Mouse (Mus musculus) lung, embryonic 16.5 days (tissue): ENCODE results near the gene Hist1h2ah. TPM values are rescaled to one million over a fixed set of nuclear protein-coding genes. Genes with fewer than 3 reads are reported as not detected.

ENCODE experiments used
- ATAC-seq: fragments of 200-750 bp; cut with Nextera tagmentation; 2 replicates; pipeline ENCODE4 v1.8.0; 2017; ENCODE audit warnings: low read depth, mild to moderate bottlenecking, moderate library complexity
- H3K27ac ChIP-seq: fragments of 300-500 bp; sonication (generic); 2 replicates; pipeline ENCODE4 v1.5.1; 2014; ENCODE audit warnings: mild to moderate bottlenecking, control low read depth, low read length
- H3K27me3 ChIP-seq: fragments of 300-500 bp; sonication (generic); 2 replicates; pipeline ENCODE4 v1.6.1; 2014; ENCODE audit warnings: low read depth, low read length, mixed read lengths; ENCODE audit not compliant: control insufficient read depth, insufficient read depth
- H3K36me3 ChIP-seq: fragments of 300-500 bp; sonication (generic); 2 replicates; pipeline ENCODE4 v1.6.1; 2014; ENCODE audit warnings: low read length; ENCODE audit not compliant: control insufficient read depth, insufficient read depth
- H3K4me1 ChIP-seq: fragments of 300-500 bp; sonication (generic); replicated peaks from 2 replicates; pipeline ENCODE4 v1.6.1; 2014; ENCODE audit warnings: low read length, mixed read lengths; ENCODE audit not compliant: control insufficient read depth, insufficient read depth
- H3K4me2 ChIP-seq: fragments of 300-500 bp; sonication (generic); 2 replicates; pipeline ENCODE4 v1.6.1; 2014; ENCODE audit warnings: low read depth, low read length, control low read depth
- H3K4me3 ChIP-seq: fragments of 300-500 bp; sonication (generic); 2 replicates; pipeline ENCODE4 v1.5.1; 2014; ENCODE audit warnings: mild to moderate bottlenecking, low read length, control low read depth
- H3K9ac ChIP-seq: fragments of 300-500 bp; sonication (generic); 2 replicates; pipeline ENCODE4 v1.6.1; 2014; ENCODE audit warnings: low read length, control low read depth
- H3K9me3 ChIP-seq: fragments of 300-500 bp; sonication (generic); 2 replicates; pipeline ENCODE4 v1.6.1; 2016; ENCODE audit warnings: low read length; ENCODE audit not compliant: control insufficient read depth
- WGBS: fragments of 180-500 bp; shearing (Covaris S2); extraction: QIAGEN DNeasy Blood & Tissue Kit; methylation state at CpG from one replicate; pipeline ENCODE4 v1.1.7; 2014; 5-methylcytosine and 5-hydroxymethylcytosine counted together
- polyA plus RNA-seq: library from polyadenylated mRNA; unstranded; fragments of >200 nt; fragmentation: Nextera tagmentation; extraction: Ambion mirVana; gene quantifications from 2 replicates; pipeline ENCODE4 v1.2.1, GENCODE M21; 2015

Hist1h2ah gene
- polyA plus RNA-seq, 1 experiment from 2014 or later = 15.3 TPM

DNA sequence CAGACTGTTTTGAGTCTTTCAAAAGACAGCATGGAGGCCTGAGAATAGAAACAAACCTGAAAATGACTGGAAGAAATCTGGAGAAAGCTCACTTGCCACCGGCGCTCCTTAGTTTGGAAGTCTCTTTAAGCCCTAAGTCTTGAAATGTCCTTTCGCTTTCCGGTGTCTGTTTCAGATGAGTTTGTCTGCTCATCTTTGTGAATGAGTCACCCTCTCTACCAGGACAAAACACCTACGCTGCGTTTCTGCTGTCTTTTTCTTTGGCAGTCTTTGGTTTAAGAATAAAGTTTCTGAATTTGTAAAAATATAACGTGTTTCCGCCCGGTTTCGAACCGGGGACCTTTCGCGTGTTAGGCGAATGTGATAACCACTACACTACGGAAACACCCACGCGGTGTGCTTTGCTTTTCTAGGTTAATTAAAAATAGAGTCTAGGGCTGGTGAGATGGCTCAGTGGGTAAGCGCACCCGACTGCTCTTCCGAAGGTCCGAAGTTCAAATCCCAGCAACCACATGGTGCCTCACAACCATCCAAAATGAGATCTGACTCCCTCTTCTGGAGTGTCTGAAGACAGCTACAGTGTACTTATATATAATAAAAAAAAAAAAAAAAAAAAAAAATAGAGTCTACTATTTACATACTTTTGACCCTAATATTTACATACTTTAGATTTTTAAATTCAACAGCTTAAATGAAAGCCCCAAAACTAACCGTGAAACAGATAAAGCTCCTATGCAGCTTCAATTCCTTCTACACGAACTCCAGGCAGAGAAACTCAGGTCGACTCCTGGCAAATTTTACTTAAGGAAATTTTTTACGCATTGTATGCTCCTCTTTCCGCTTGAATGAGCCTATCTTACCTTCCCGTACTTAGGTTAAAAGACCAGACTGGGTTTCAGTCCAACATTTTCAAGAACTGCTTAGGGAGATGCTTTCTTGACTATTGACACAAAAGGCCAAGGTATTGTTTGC, 19.6 kb downstream of the Hist1h2ah start:
- H3K4me3 ChIP-seq = peak overlapping the region; percentile 16
- ATAC-seq = peak; percentile 88
- peaks cover 30% of the 10 kb centered on the region for H3K27me3 ChIP-seq
- H3K9ac ChIP-seq = no peak overlapping the region
- no peaks in the 10 kb centered on the region for H3K36me3 ChIP-seq
- 12% methylated on average over 27 of the region's 27 CpGs for WGBS
- H3K9me3 ChIP-seq = peaks cover 4% of the 10 kb centered on the region; the same call in 1 of the 2 replicates
- peak overlapping the region; percentile 41; the same call in 1 of the 2 replicates for H3K4me2 ChIP-seq
- H3K4me1 ChIP-seq = peaks cover 12% of the 10 kb centered on the region; the same call in 1 of the 2 replicates
- H3K27ac ChIP-seq = no peak overlapping the region

DNA sequence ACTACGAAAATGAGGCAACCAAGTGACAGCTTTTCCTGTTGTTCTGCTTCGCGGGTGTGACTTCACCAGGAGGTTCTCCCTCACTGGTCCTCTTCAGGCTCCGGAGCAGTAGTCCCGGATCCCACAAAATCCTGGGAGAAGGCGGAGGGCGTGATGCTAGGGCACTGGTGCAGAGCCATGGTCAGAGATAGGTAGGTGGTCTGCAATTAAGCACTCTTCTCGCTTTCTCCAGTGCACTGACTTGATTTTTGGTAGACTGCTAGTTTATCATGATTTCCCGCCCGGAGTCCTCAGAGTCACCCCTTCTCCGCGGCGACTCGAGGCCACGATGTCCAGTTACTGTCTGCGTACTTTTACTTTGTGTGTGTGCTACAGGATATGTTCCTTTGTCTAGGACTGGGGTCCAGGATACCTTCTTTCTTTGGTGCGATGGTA, 20.9 kb downstream of the Hist1h2ah start:
- peaks cover 4% of the 10 kb centered on the region; the same call in 1 of the 2 replicates for H3K9me3 ChIP-seq
- no peaks in the 10 kb centered on the region for H3K36me3 ChIP-seq
- H3K9ac ChIP-seq = peak overlapping the region; percentile 39; the same call in 1 of the 2 replicates
- H3K27me3 ChIP-seq = peaks cover 43% of the 10 kb centered on the region
- ATAC-seq = no peak; the same call in 1 of the 2 replicates
- 10% methylated on average over 17 of the region's 17 CpGs for WGBS
- peak overlapping the region; percentile 36 for H3K4me3 ChIP-seq
- H3K27ac ChIP-seq = no peak overlapping the region
- peaks cover 10% of the 10 kb centered on the region; the same call in 1 of the 2 replicates for H3K4me1 ChIP-seq
- H3K4me2 ChIP-seq = peak overlapping the region; percentile 54

DNA sequence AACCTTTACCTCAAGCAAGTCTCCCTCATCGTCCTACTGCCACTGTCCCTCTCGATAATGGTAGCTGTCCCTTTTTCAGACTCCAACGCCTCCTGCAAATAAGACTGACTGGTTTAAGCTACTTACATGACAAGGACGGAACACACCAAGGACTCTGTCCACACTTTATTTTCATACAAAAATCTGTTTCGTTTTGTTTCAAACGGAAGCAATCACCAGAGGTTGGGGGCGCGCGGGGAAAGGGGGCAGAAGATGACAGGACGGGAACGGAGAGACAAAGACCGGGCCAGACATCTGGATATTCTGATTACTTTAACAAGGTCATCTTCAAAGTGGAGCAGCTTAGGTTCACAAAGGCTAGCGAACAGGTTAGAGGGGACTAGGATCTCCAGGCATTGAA, 21.7 kb downstream of the Hist1h2ah start:
- Histone ChIP-seq H3K27ac (no peak overlapping the region), H3K9me3 (peaks cover 4% of the 10 kb centered on the region; the same call in 1 of the 2 replicates), H3K4me2 (peak overlapping the region; percentile 54), H3K4me1 (peaks cover 10% of the 10 kb centered on the region; the same call in 1 of the 2 replicates), H3K27me3 (peaks cover 49% of the 10 kb centered on the region), H3K36me3 (no peaks in the 10 kb centered on the region), H3K4me3 (peak overlapping the region; percentile 36), H3K9ac (peak overlapping the region; percentile 15; the same call in 1 of the 2 replicates)
- ATAC-seq = no peak
- WGBS = 15% methylated on average over 13 of the region's 13 CpGs

DNA sequence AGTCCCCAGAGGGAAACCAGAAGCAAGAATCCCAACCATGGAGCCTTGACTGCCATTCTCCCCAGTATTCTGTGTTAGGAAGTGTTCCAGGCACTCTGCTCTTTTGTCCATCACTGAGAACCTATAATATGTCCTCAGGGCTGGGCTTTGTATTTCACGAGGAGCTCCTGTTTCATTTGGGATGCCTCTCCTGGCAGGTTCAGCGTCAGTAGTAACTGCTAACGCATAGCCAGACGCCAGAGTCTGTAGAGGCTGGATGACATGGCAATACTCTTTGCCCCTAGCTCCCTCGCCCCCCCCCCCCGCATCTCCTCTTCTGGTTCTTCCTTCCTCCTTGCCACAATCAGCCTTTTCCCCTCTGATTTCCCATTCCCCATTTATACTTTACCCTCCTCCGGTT, 25.7 kb downstream of the Hist1h2ah start, which contains the start of gene Prss16:
Prss16 (minus strand) TSS at position 101 of the 400 bp plus-strand sequence.
- Histone ChIP-seq H3K4me1 (peaks cover 23% of the 10 kb centered on the region), H3K36me3 (no peaks in the 10 kb centered on the region), H3K4me3 (no peak within 1 kb of the TSS), H3K9ac (no peak within 1 kb of the TSS), H3K27me3 (peaks cover 73% of the 10 kb centered on the region), H3K9me3 (no peaks in the 10 kb centered on the region), H3K4me2 (no peak within 1 kb of the TSS), H3K27ac (no peak within 1 kb of the TSS)
- ATAC-seq = no peak
- WGBS = 35% methylated on average over 7 of the region's 7 CpGs

- ATAC-seq = no peak
- Histone ChIP-seq H3K27me3 (peaks cover 74% of the 10 kb centered on the region), H3K36me3 (no peaks in the 10 kb centered on the region), H3K4me3 (no peak overlapping the region), H3K27ac (no peak overlapping the region), H3K4me1 (peaks cover 16% of the 10 kb centered on the region), H3K4me2 (no peak overlapping the region), H3K9me3 (no peaks in the 10 kb centered on the region), H3K9ac (no peak overlapping the region)
- 73% methylated on average over 3 of the region's 3 CpGs for WGBS
Observed at GRCm38 (mm10) chr13:22008707-22009106, 26.7 kb downstream of the Hist1h2ah start.

DNA sequence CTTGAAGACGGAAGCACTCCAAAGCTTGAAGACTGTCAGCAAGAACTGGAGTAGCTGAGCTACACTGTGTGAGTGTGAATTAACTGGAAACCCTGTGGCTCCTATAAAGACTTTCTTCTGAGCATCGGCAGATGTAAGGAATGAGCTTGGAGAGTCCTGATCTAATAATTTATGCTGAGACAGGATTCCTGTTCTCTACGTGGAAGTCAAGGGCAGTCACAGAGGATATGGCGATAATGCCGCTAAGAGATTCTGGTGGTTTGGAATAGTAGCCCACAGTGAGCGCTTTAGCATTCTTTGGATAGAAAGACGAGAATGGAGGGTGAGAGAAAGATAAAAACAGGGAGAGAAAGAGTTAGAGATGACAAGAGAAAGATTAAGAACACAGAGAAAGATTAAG, 27.5 kb downstream of the Hist1h2ah start:
- Histone ChIP-seq H3K27me3 (peaks cover 76% of the 10 kb centered on the region), H3K9ac (no peak overlapping the region), H3K4me3 (no peak overlapping the region), H3K36me3 (no peaks in the 10 kb centered on the region), H3K4me1 (peaks cover 15% of the 10 kb centered on the region), H3K4me2 (no peak overlapping the region), H3K9me3 (no peaks in the 10 kb centered on the region), H3K27ac (no peak overlapping the region)
- ATAC-seq = no peak
- 47% methylated on average over 7 of the region's 7 CpGs for WGBS

- peaks cover 72% of the 10 kb centered on the region for H3K27me3 ChIP-seq
- peak overlapping the region; percentile 60 for H3K9ac ChIP-seq
- WGBS = 3% methylated on average over 18 of the region's 18 CpGs
- ATAC-seq = no peak
- H3K4me1 ChIP-seq = peaks cover 15% of the 10 kb centered on the region
- no peak overlapping the region for H3K27ac ChIP-seq
- H3K4me3 ChIP-seq = peak overlapping the region; percentile 70
- peak overlapping the region; percentile 99 for H3K4me2 ChIP-seq
- no peaks in the 10 kb centered on the region for H3K9me3 ChIP-seq
- H3K36me3 ChIP-seq = no peaks in the 10 kb centered on the region
Observed at GRCm38 (mm10) chr13:22007121-22007510, 28.3 kb downstream of the Hist1h2ah start.

- Histone ChIP-seq H3K27ac (peak overlapping the region; percentile 46), H3K4me1 (peaks cover 15% of the 10 kb centered on the region), H3K9ac (peak overlapping the region; percentile 64), H3K4me2 (peak overlapping the region; percentile 99), H3K27me3 (peaks cover 70% of the 10 kb centered on the region), H3K36me3 (no peaks in the 10 kb centered on the region), H3K4me3 (peak overlapping the region; percentile 70), H3K9me3 (no peaks in the 10 kb centered on the region)
- under 1% methylated on average over 38 of the region's 38 CpGs for WGBS
- peak; percentile 95 for ATAC-seq
Observed at GRCm38 (mm10) chr13:22006334-22007120, 28.8 kb downstream of the Hist1h2ah start.
